Mouse (Mus musculus) midbrain, postnatal 0 days (tissue): ENCODE results near the gene Sos2. TPM values are rescaled to one million over a fixed set of nuclear protein-coding genes. Genes with fewer than 3 reads are reported as not detected.

Experiments used
- ATAC-seq: fragments of 200-750 bp; cut with Nextera tagmentation; 2 replicates; pipeline ENCODE4 v1.8.0; 2017; ENCODE audit warnings: moderate number of reproducible peaks, mild to moderate bottlenecking, moderate TSS enrichment, moderate library complexity; ENCODE audit not compliant: low FRiP score
- DNase-seq: peaks from one replicate; pipeline ENCODE4 v3.0.0-alpha.2; 2015; ENCODE audit warnings: low spot score
- H3K27ac ChIP-seq: fragments of 300-500 bp; sonication (generic); 2 replicates; pipeline ENCODE4 v1.5.1; 2014; ENCODE audit warnings: low read depth, mild to moderate bottlenecking, low read length, mixed read lengths
- H3K27me3 ChIP-seq: fragments of 300-500 bp; sonication (generic); 2 replicates; pipeline ENCODE4 v1.6.1; 2014; ENCODE audit warnings: low read length, control low read depth, mixed read lengths; ENCODE audit not compliant: insufficient read depth
- H3K36me3 ChIP-seq: fragments of 300-500 bp; sonication (generic); 2 replicates; pipeline ENCODE4 v1.6.1; 2014; ENCODE audit warnings: low read length, control low read depth, mixed read lengths; ENCODE audit not compliant: insufficient read depth
- H3K4me1 ChIP-seq: fragments of 300-500 bp; sonication (generic); 2 replicates; pipeline ENCODE4 v1.6.1; 2014; ENCODE audit warnings: mild to moderate bottlenecking, control low read depth, antibody characterized with exemption, low read length, mixed read lengths; ENCODE audit not compliant: insufficient read depth
- H3K4me2 ChIP-seq: fragments of 300-500 bp; sonication (generic); 2 replicates; pipeline ENCODE4 v1.6.1; 2014; ENCODE audit warnings: low read depth, mild to moderate bottlenecking, low read length, mixed read lengths; ENCODE audit not compliant: poor library complexity, severe bottlenecking
- H3K4me3 ChIP-seq: fragments of 300-500 bp; sonication (generic); 2 replicates; pipeline ENCODE4 v1.5.1; 2014; ENCODE audit warnings: low read depth, mild to moderate bottlenecking, low read length, moderate library complexity
- H3K9ac ChIP-seq: fragments of 300-500 bp; sonication (generic); replicated peaks from 2 replicates; pipeline ENCODE4 v1.6.1; 2014; ENCODE audit warnings: mild to moderate bottlenecking, low read length, moderate library complexity, mixed read lengths; ENCODE audit not compliant: poor library complexity, severe bottlenecking
- H3K9me3 ChIP-seq: fragments of 300-500 bp; sonication (generic); 2 replicates; pipeline ENCODE4 v1.6.1; 2016; ENCODE audit warnings: low read length, control low read depth
- CTCF ChIP-seq: IDR thresholded peaks from 2 replicates; pipeline ENCODE4 v1.5.1; 2016; ENCODE audit warnings: antibody characterized with exemption, mild to moderate bottlenecking
- WGBS: fragments of 180-500 bp; shearing (Covaris S2); extraction: QIAGEN DNeasy Blood & Tissue Kit; methylation state at CpG from one replicate; pipeline ENCODE4 v1.1.7; 2014; 5-methylcytosine and 5-hydroxymethylcytosine counted together
- polyA plus RNA-seq: library from polyadenylated mRNA; unstranded; fragments of >200 nt; fragmentation: Nextera tagmentation; extraction: Ambion mirVana; gene quantifications from 2 replicates; pipeline ENCODE4 v1.2.1, GENCODE M21; 2015
- total RNA-seq: library from RNA; depleted of rRNA; stranded (reverse); fragments of >200 nt; gene quantifications from 2 replicates; pipeline ENCODE4 v1.2.3, GENCODE M21; 2014

Gene Sos2
- total and polyA plus RNA-seq, 2 experiments from 2014 or later = 7.7 to 32.3 TPM

- H3K27me3 ChIP-seq = no peaks in the 10 kb centered on the region
- WGBS = 80% methylated on average over 13 of the region's 13 CpGs
- ATAC-seq (no peak), DNase-seq (no peak)
- no peak overlapping the region for H3K27ac ChIP-seq
- H3K36me3 ChIP-seq = no peaks in the 10 kb centered on the region
- TF ChIP-seq CTCF = no peak
- no peak overlapping the region for H3K9ac ChIP-seq
- no peaks in the 10 kb centered on the region for H3K4me1 ChIP-seq
- H3K9me3 ChIP-seq = no peaks in the 10 kb centered on the region
- no peak overlapping the region for H3K4me3 ChIP-seq
- H3K4me2 ChIP-seq = no peak overlapping the region
These were observed 136.0 kb downstream of the Sos2 start for GRCm38 (mm10) chr12:69545456-69546178.

GRCm38 (mm10) chr12:69544994-69545393 is 136.7 kb downstream of the Sos2 start:
- TF ChIP-seq CTCF = no peak
- WGBS = 83% methylated on average over 6 of the region's 6 CpGs
- Histone ChIP-seq H3K27me3 (no peaks in the 10 kb centered on the region), H3K9ac (no peak overlapping the region), H3K36me3 (no peaks in the 10 kb centered on the region), H3K4me3 (no peak overlapping the region), H3K4me2 (no peak overlapping the region), H3K9me3 (no peaks in the 10 kb centered on the region), H3K27ac (no peak overlapping the region), H3K4me1 (no peaks in the 10 kb centered on the region)
- DNase-seq = no peak
- ATAC-seq = no peak

GRCm38 (mm10) chr12:69544562-69544961 is 137.1 kb downstream of the Sos2 start:
- TF ChIP-seq CTCF = no peak
- H3K4me1 ChIP-seq = no peaks in the 10 kb centered on the region
- DNase-seq = no peak

GRCm38 (mm10) chr12:69542376-69542775 is 139.3 kb downstream of the Sos2 start:
- Histone ChIP-seq H3K9ac (no peak overlapping the region), H3K4me2 (no peak overlapping the region), H3K9me3 (no peaks in the 10 kb centered on the region), H3K27ac (no peak overlapping the region), H3K36me3 (no peaks in the 10 kb centered on the region), H3K4me3 (no peak overlapping the region), H3K4me1 (no peaks in the 10 kb centered on the region), H3K27me3 (no peaks in the 10 kb centered on the region)
- DNase-seq (no peak), ATAC-seq (no peak)
- 96% methylated on average over 8 of the region's 8 CpGs for WGBS
- no peak for TF ChIP-seq CTCF

More at GRCm38 (mm10) chr12:69544562-69544961, 137.1 kb downstream of the Sos2 start:
- ATAC-seq = no peak
- H3K4me3 ChIP-seq = no peak overlapping the region
- 60% methylated on average over 2 of the region's 2 CpGs for WGBS
- no peaks in the 10 kb centered on the region for H3K36me3 ChIP-seq
- H3K9me3 ChIP-seq = no peaks in the 10 kb centered on the region
- H3K27me3 ChIP-seq = no peaks in the 10 kb centered on the region
- H3K9ac ChIP-seq = no peak overlapping the region
- H3K27ac ChIP-seq = no peak overlapping the region
- no peak overlapping the region for H3K4me2 ChIP-seq

- no peaks in the 10 kb centered on the region for H3K9me3 ChIP-seq
- TF ChIP-seq CTCF = no peak
- no peak overlapping the region for H3K4me2 ChIP-seq
- DNase-seq (no peak), ATAC-seq (no peak)
- WGBS = 83% methylated on average over 8 of the region's 8 CpGs
- no peaks in the 10 kb centered on the region for H3K27me3 ChIP-seq
- no peak overlapping the region for H3K27ac ChIP-seq
- no peaks in the 10 kb centered on the region for H3K36me3 ChIP-seq
- H3K4me1 ChIP-seq = no peaks in the 10 kb centered on the region
- H3K9ac ChIP-seq = no peak overlapping the region
- no peak overlapping the region for H3K4me3 ChIP-seq
These were observed 140.0 kb downstream of the Sos2 start for GRCm38 (mm10) chr12:69541663-69542062.

- Histone ChIP-seq H3K27me3 (no peaks in the 10 kb centered on the region), H3K9ac (no peak overlapping the region), H3K4me1 (no peaks in the 10 kb centered on the region), H3K9me3 (no peaks in the 10 kb centered on the region), H3K4me3 (no peak overlapping the region), H3K4me2 (no peak overlapping the region), H3K36me3 (no peaks in the 10 kb centered on the region), H3K27ac (0 out of 2 replicates have a peak overlapping the region, but pooled peaks have one; percentile 47)
- ATAC-seq (no peak), DNase-seq (no peak)
- 61% methylated on average over 7 of the region's 7 CpGs for WGBS
- no peak for TF ChIP-seq CTCF
These were observed 142.3 kb downstream of the Sos2 start for GRCm38 (mm10) chr12:69539353-69539752.
